Mouse (Mus musculus) C2C12 (cell line): ENCODE results near the gene Frmd5. TPM values are rescaled to one million over a fixed set of nuclear protein-coding genes. Genes with fewer than 3 reads are reported as not detected.

ENCODE experiments used
- H3K27me3 ChIP-seq: one replicate; pipeline ENCODE4 v1.6.1; 2011; ENCODE audit not compliant: control insufficient read depth, insufficient read depth, insufficient read length
- H3K36me3 ChIP-seq: one replicate; pipeline ENCODE4 v1.6.1; 2011; ENCODE audit not compliant: control insufficient read depth, insufficient read depth
- H3K4me3 ChIP-seq: one replicate; pipeline ENCODE4 v1.5.1; 2011; ENCODE audit warnings: mild to moderate bottlenecking, control low read depth; ENCODE audit not compliant: poor library complexity, insufficient read depth, severe bottlenecking
- H3K79me2 ChIP-seq: one replicate; pipeline ENCODE4 v1.6.1; 2011; ENCODE audit not compliant: control insufficient read depth, insufficient read depth
- H3K79me3 ChIP-seq: one replicate; pipeline ENCODE4 v1.6.1; 2011; ENCODE audit warnings: low read depth, control low read depth
- H3ac ChIP-seq: one replicate; pipeline ENCODE3; 2011; ENCODE audit warnings: low read depth; ENCODE audit not compliant: control insufficient read depth, insufficient read length
- CEBPB ChIP-seq: IDR thresholded peaks from one replicate; pipeline ENCODE4 v1.6.1; 2011; ENCODE audit warnings: low read depth, mild to moderate bottlenecking, control low read depth, moderate library complexity
- CTCF ChIP-seq: IDR thresholded peaks from one replicate; pipeline ENCODE4 v1.5.1; 2011; ENCODE audit not compliant: control insufficient read depth, insufficient read depth, insufficient read length
- FOSL1 ChIP-seq: IDR thresholded peaks from one replicate; pipeline ENCODE4 v1.8.0; 2011; ENCODE audit warnings: mild to moderate bottlenecking, low read length; ENCODE audit not compliant: poor library complexity, insufficient read depth, severe bottlenecking
- MAX ChIP-seq: IDR thresholded peaks from one replicate; pipeline ENCODE4 v1.6.1; 2011; ENCODE audit warnings: mild to moderate bottlenecking, control low read depth
- MYOD1 ChIP-seq: IDR thresholded peaks from one replicate; pipeline ENCODE4 v1.6.1; 2011; ENCODE audit warnings: low read depth; ENCODE audit not compliant: control insufficient read depth, insufficient read length
- MYOG ChIP-seq: IDR thresholded peaks from one replicate; pipeline ENCODE4 v1.6.1; 2011; ENCODE audit not compliant: control insufficient read depth, insufficient read length; ENCODE audit errors: extremely low read depth
- USF1 ChIP-seq: IDR thresholded peaks from one replicate; pipeline ENCODE4 v1.6.1; 2011; ENCODE audit warnings: low read depth, mild to moderate bottlenecking, control low read depth, moderate library complexity
- polyA plus RNA-seq: library from polyadenylated mRNA; unstranded; fragments of >200 nt; fragmentation: generic; extraction: Trizol; gene quantifications from one replicate; pipeline ENCODE4 v1.2.1, GENCODE M21; 2012; ENCODE audit warnings: missing spikeins

Frmd5 gene
- polyA plus RNA-seq, 1 experiment: 0.51 TPM

DNA sequence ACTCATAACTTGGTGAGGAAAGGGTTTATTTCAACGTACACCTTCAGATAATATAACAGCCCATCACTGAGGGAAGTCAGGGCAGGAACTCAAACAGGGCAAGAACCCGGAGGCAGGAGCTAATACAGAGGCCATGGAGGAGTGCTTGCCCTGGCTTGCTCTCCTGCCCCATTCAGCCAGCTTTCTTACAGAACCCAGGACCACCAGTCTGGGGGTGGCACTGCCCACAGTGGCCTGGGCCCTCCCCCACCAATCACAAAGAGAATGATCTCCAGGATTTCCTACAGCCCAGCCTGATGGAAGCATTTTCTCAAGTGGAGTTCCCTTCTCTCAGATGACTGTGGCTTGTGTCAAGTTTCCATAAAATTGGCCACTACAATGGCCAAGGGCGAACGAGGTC, 67.5 kb downstream of the Frmd5 start:
- Histone ChIP-seq H3K27me3 (no peaks in the 10 kb centered on the region), H3ac (no peak overlapping the region), H3K79me2 (no peaks in the 10 kb centered on the region), H3K79me3 (no peaks in the 10 kb centered on the region), H3K4me3 (no peak overlapping the region), H3K36me3 (no peaks in the 10 kb centered on the region)
- TF ChIP-seq CTCF (no peak), MAX (no peak), MYOD1 (no peak), CEBPB (no peak), FOSL1 (no peak), MYOG (no peak), USF1 (no peak)

DNA sequence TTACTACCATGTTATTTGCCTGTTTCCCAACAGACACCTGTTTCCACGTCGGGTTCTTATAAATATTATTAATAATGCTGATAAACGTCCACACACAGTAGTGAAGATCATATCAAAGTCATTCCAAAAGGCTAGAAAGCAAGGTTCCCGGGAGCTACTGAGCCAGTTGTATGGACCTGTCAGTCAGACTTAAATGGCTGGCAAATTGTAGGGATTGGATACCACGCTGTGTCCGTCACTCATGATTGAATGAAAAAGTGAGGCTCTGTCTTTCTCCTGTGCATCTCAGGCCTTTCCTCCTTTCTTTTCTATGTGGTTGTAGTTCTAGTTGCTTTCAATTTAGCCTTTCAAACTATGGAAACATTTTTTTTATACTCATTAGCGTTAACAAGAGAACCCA, 73.5 kb downstream of the Frmd5 start:
- TF ChIP-seq FOSL1 (no peak), MYOG (no peak), MAX (no peak), USF1 (no peak), CEBPB (no peak), CTCF (no peak), MYOD1 (no peak)
- Histone ChIP-seq H3K36me3 (no peaks in the 10 kb centered on the region), H3ac (no peak overlapping the region), H3K79me2 (no peaks in the 10 kb centered on the region), H3K79me3 (no peaks in the 10 kb centered on the region), H3K4me3 (no peak overlapping the region), H3K27me3 (no peaks in the 10 kb centered on the region)

DNA sequence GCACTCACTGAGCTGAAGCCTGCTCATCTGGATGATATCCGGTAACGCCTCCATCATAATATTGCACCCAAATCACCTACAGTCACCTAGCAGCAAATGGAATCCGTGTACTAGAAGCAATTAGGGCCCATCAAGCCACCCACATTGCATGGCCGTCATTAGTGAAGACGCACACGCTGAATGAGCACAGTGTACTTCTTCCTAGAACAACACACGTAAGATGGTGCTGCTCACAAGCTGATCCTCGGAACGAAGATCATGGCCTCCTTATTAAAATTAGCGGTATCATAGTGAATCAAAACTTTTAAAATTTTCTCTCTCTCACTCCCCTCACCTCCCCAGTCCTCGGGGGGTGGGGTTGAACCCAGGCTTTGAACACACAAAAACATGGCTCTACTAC, 76.4 kb downstream of the Frmd5 start:
- no peaks in the 10 kb centered on the region for H3K27me3 ChIP-seq
- H3K4me3 ChIP-seq: no peak overlapping the region
- no peak overlapping the region for H3ac ChIP-seq
- no peaks in the 10 kb centered on the region for H3K36me3 ChIP-seq
- no peaks in the 10 kb centered on the region for H3K79me3 ChIP-seq
- no peaks in the 10 kb centered on the region for H3K79me2 ChIP-seq
- no peak for TF ChIP-seq MYOD1
- TF ChIP-seq MYOG: no peak
- TF ChIP-seq CEBPB: no peak
- no peak for TF ChIP-seq MAX
- no peak for TF ChIP-seq FOSL1
- no peak for TF ChIP-seq CTCF
- no peak for TF ChIP-seq USF1

DNA sequence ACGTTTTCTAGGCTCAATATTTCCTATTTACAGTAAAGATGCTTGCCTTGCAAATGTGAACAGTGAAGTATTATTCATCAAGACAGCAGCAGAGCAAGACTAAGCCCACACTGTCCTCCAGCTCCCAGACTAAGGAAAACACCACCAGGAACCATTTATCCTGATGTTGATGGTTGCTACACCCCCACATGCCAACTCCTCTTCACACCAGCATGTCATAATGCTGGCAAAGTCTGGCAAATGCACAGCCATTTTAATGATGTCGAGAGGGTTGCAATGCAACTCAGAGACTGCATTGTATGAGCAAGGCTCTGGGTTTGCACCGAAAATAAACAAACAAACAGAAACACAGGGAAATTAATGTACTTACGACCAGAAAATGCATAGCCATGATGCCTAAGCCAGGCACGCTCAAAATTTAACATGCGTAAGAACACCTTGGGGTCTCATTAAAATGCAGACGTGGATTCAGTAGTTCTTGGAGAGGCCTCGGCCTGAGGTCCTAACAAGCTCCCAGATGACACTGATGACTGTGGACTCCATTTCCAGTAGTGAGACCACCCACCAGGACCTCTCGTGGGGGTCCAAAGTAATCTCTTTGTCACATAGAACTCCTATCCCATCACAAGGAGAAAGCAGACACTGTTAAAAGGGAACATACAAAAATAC, 77.8 kb downstream of the Frmd5 start:
- no peak overlapping the region for H3K4me3 ChIP-seq

DNA sequence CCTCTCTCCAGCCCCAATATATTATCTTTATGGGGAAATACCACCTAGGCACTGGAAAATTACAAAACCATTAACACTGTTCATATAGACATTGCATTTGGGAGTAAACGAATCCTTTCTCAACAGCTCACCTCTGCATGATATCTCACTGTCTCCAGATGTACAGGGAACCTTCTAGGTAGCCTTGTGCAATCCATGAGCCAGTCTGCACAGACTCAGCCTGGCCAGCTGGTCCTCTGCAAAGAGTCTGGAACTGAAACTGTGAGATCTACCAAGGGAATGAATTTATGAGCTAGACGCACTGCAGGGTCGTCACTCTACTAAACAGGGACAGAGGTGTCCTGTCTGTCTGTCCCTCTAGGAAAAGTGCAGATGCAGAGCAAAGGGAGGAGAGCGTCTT, 82.0 kb downstream of the Frmd5 start:
- TF ChIP-seq MYOG (no peak), FOSL1 (no peak), USF1 (no peak), MAX (no peak), CEBPB (no peak), CTCF (no peak), MYOD1 (no peak)
- Histone ChIP-seq H3K79me2 (no peaks in the 10 kb centered on the region), H3K27me3 (no peaks in the 10 kb centered on the region), H3ac (no peak overlapping the region), H3K4me3 (no peak overlapping the region), H3K36me3 (no peaks in the 10 kb centered on the region), H3K79me3 (no peaks in the 10 kb centered on the region)

More for the DNA sequence above, 77.8 kb downstream of the Frmd5 start:
- H3K79me2 ChIP-seq: no peaks in the 10 kb centered on the region
- TF ChIP-seq CTCF: no peak
- no peak for TF ChIP-seq USF1
- no peak for TF ChIP-seq MYOG
- TF ChIP-seq CEBPB: no peak
- no peaks in the 10 kb centered on the region for H3K79me3 ChIP-seq
- no peaks in the 10 kb centered on the region for H3K27me3 ChIP-seq
- H3K36me3 ChIP-seq: no peaks in the 10 kb centered on the region
- no peak overlapping the region for H3ac ChIP-seq

DNA sequence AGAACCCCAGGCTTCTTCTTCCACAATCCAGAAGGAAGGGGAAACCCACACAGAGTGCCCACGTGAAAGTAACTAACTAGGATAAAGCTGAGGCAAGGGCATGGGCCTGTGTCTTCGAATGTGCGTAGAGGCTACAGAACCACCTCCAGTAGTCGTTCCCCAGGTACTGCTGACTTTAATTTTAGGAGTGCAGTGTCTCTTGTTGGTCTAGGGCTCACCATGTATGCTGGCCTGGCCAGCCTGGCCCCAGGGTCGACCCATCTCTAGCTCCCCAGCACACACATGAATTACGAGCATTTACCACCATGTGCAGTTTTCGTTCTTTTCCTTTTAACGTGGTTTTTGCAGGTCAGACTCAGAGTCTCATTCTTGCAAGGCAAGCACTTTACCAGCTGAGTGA, 83.1 kb downstream of the Frmd5 start:
- H3K27me3 ChIP-seq: no peaks in the 10 kb centered on the region
- H3K36me3 ChIP-seq: no peaks in the 10 kb centered on the region
- no peak overlapping the region for H3ac ChIP-seq
- no peaks in the 10 kb centered on the region for H3K79me3 ChIP-seq
- no peak overlapping the region for H3K4me3 ChIP-seq
- no peaks in the 10 kb centered on the region for H3K79me2 ChIP-seq
- no peak for TF ChIP-seq CEBPB
- TF ChIP-seq MYOG: no peak
- no peak for TF ChIP-seq FOSL1
- TF ChIP-seq USF1: no peak
- no peak for TF ChIP-seq MAX
- no peak for TF ChIP-seq CTCF
- TF ChIP-seq MYOD1: no peak
